Mouse (Mus musculus) myocyte (in vitro differentiated cells): ENCODE measurements at regions not wholly inside any gene's neighbourhood (a gene's known extent, or its start where the extent isn't known, plus 50 kb on each side); places are given as distances from the start of the nearest gene placed in this dataset.

ENCODE experiments used
- MYOD1 ChIP-seq, 3 experiments: IDR thresholded peaks; one replicate each; pipeline ENCODE4 v1.6.1; 2011; ENCODE audit warnings: control low read depth in 2 of 3, low read depth in 2 of 3, mild to moderate bottlenecking in 2 of 3, moderate library complexity in 1 of 3; ENCODE audit not compliant: insufficient read length in 2 of 3, control insufficient read depth in 1 of 3
- POLR2A ChIP-seq: IDR thresholded peaks from one replicate; pipeline ENCODE4 v1.6.1; 2011; ENCODE audit warnings: low read depth, mild to moderate bottlenecking, control low read depth, moderate library complexity; ENCODE audit not compliant: insufficient read length
- USF1 ChIP-seq: IDR thresholded peaks from one replicate; pipeline ENCODE4 v1.6.1; 2011; ENCODE audit warnings: low read depth, mild to moderate bottlenecking, control low read depth, moderate library complexity

DNA sequence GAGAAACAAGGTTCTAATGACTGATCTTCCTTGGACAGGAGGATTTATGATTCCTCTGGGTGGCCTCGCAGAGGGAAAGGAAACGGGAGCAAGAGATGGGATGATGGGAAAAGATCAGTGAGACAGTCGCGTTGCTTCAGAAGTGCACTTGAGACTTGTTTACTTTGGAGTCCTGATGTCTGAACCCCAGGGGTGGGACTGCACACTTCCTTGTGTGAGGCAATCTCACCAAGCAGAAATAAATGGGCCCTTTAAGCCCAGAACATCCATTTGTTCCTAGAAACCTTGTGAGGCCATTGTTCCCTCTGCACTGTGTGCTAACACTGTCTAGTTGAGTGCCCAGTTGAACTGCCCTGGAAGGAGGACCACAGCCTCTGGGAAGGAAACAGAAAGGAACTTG is 81.5 kb upstream of the Tmc1 start:
- TF ChIP-seq POLR2A (no peak), USF1 (no peak), MYOD1 (IDR thresholded peaks at IDR 0.05; ENCODE audit: control insufficient read depth in 1 of 3, insufficient read length in 2 of 3, low read depth in 2 of 3) (no peak)
